Mouse (Mus musculus): Measurements from ENCODE around the gene Eid2. TPM values are rescaled to one million over a fixed set of nuclear protein-coding genes. Genes with fewer than 3 reads are reported as not detected.

Gene Eid2
- total and polyA plus RNA-seq, 3 experiments = not detected

DNA sequence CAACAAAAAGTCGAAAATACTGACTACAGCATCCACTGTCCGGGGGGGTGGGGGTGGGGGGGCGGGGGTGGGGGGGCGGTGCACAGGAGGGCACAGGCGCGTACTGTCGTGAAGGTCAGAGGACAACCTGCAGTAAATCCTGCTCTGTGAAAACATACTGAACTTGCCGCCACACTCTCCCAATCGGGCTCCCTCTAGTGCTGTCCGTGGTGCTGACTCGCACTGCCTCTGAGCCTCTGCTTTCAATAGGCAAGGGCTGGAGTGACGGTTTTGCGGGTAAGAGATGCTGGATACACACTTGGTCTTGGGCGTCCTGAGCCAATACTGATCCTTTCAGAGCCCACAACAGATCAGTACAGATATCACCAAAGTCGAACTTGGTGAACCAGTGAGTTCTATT is 3.9 kb upstream of the Eid2 start:
- H3K27me3 ChIP-seq (replicated peaks) = peaks cover 13% of the 10 kb centered on the region
- no peaks in the 10 kb centered on the region for H3K79me2 ChIP-seq (replicated peaks; ENCODE audit: control insufficient read depth, extremely low read depth, insufficient read depth, poor library complexity, severe bottlenecking)
- no peak overlapping the region for H3K4me3 ChIP-seq (replicated peaks in 1 of 3; ENCODE audit: low read depth in 2 of 3, low read length in 2 of 3, poor library complexity in 1 of 3)
- no peak overlapping the region for H3K4me2 ChIP-seq (ENCODE audit: insufficient read depth, low read depth, poor library complexity, severe bottlenecking)
- H3K9me3 ChIP-seq (replicated peaks; ENCODE audit: low read length) = peaks cover 10% of the 10 kb centered on the region
- H3K36me3 ChIP-seq (replicated peaks in 1 of 2; ENCODE audit: control insufficient read depth in 1 of 2, insufficient read depth in 1 of 2, low read length in 1 of 2) = no peaks in the 10 kb centered on the region
- in situ Hi-C loops (cut with MboI; ENCODE audit: low pct_ligation_motif_present, low pct_unique_long_range_greater_than_20kb, low sequenced_read_pairs) (no loop called here), dilution Hi-C loops (cut with MboI; ENCODE audit: extremely low pct_ligation_motif_present, extremely low pct_unique_long_range_greater_than_20kb, low sequenced_read_pairs) (no loop called here)
- peak; percentile 53 for DNase-seq (ENCODE audit: extremely low read depth)
- H3K4me1 ChIP-seq (ENCODE audit: control insufficient read depth in 1 of 2, insufficient read depth in 2 of 2) = no peaks in the 10 kb centered on the region
- TF ChIP-seq MXI1 (IDR thresholded peaks at IDR 0.05; ENCODE audit: low read depth, low read length) (peak; percentile 34; the same call in 1 of the 2 replicates), USF2 (conservative IDR thresholded peaks at IDR 0.05; ENCODE audit: low read depth, low read length) (no peak), SIN3A (IDR thresholded peaks at IDR 0.05; ENCODE audit: low read length) (peak; percentile 53; the same call in 1 of the 2 replicates)
- no peak overlapping the region for H3K27ac ChIP-seq (ENCODE audit: insufficient read depth, low read depth)
- H3K9ac ChIP-seq (ENCODE audit: insufficient read depth, low read depth) = no peak overlapping the region

GRCm38 (mm10) chr7:28265391-28265790 is 2.3 kb upstream of the Eid2 start:
- DNase-seq (ENCODE audit: extremely low read depth) = no peak
- in situ Hi-C loops (cut with MboI; ENCODE audit: low pct_ligation_motif_present, low pct_unique_long_range_greater_than_20kb, low sequenced_read_pairs) (no loop called here), dilution Hi-C loops (cut with MboI; ENCODE audit: extremely low pct_ligation_motif_present, extremely low pct_unique_long_range_greater_than_20kb, low sequenced_read_pairs) (no loop called here)
- H3K27ac ChIP-seq (ENCODE audit: insufficient read depth, low read depth) = no peak overlapping the region
- no peaks in the 10 kb centered on the region for H3K79me2 ChIP-seq (replicated peaks; ENCODE audit: control insufficient read depth, extremely low read depth, insufficient read depth, poor library complexity, severe bottlenecking)
- H3K4me1 ChIP-seq (ENCODE audit: control insufficient read depth in 1 of 2, insufficient read depth in 2 of 2) = no peaks in the 10 kb centered on the region
- peaks cover 13% of the 10 kb centered on the region for H3K9me3 ChIP-seq (replicated peaks; ENCODE audit: low read length)
- TF ChIP-seq ETS1 (conservative IDR thresholded peaks at IDR 0.05; ENCODE audit: low read depth, low read length) (no peak), MAX (IDR thresholded peaks at IDR 0.05; ENCODE audit: low read length) (no peak), CHD2 (IDR thresholded peaks at IDR 0.05; ENCODE audit: low read length) (no peak), MAZ (IDR thresholded peaks at IDR 0.05; ENCODE audit: low read depth, low read length) (no peak), HCFC1 (IDR thresholded peaks at IDR 0.05; ENCODE audit: low read depth, low read length) (no peak)
- H3K4me2 ChIP-seq (ENCODE audit: insufficient read depth, low read depth, poor library complexity, severe bottlenecking) = no peak overlapping the region
- H3K4me3 ChIP-seq (replicated peaks in 1 of 3; ENCODE audit: low read depth in 2 of 3, low read length in 2 of 3, poor library complexity in 1 of 3) = no peak overlapping the region
- H3K36me3 ChIP-seq (replicated peaks in 1 of 2; ENCODE audit: control insufficient read depth in 1 of 2, insufficient read depth in 1 of 2, low read length in 1 of 2) = no peaks in the 10 kb centered on the region
- peaks cover 13% of the 10 kb centered on the region for H3K27me3 ChIP-seq (replicated peaks)
- H3K9ac ChIP-seq (ENCODE audit: insufficient read depth, low read depth) = no peak overlapping the region

- in situ Hi-C loops (cut with MboI; ENCODE audit: low pct_ligation_motif_present, low pct_unique_long_range_greater_than_20kb, low sequenced_read_pairs) (no loop called here), dilution Hi-C loops (cut with MboI; ENCODE audit: extremely low pct_ligation_motif_present, extremely low pct_unique_long_range_greater_than_20kb, low sequenced_read_pairs) (no loop called here)
- Histone ChIP-seq H3K36me3 (replicated peaks in 1 of 2; ENCODE audit: control insufficient read depth in 1 of 2, insufficient read depth in 1 of 2, low read length in 1 of 2) (no peaks in the 10 kb centered on the region), H3K27me3 (replicated peaks) (peaks cover 9% of the 10 kb centered on the region), H3K4me2 (ENCODE audit: insufficient read depth, low read depth, poor library complexity, severe bottlenecking) (no peak overlapping the region), H3K79me2 (replicated peaks; ENCODE audit: control insufficient read depth, extremely low read depth, insufficient read depth, poor library complexity, severe bottlenecking) (no peaks in the 10 kb centered on the region), H3K4me1 (ENCODE audit: control insufficient read depth in 1 of 2, insufficient read depth in 2 of 2) (no peaks in the 10 kb centered on the region), H3K4me3 (replicated peaks in 1 of 3; ENCODE audit: low read depth in 2 of 3, low read length in 2 of 3, poor library complexity in 1 of 3) (no peak overlapping the region), H3K9me3 (replicated peaks; ENCODE audit: low read length) (peaks cover 18% of the 10 kb centered on the region), H3K27ac (ENCODE audit: insufficient read depth, low read depth) (no peak overlapping the region), H3K9ac (ENCODE audit: insufficient read depth, low read depth) (no peak overlapping the region)
- DNase-seq (ENCODE audit: extremely low read depth) = no peak
- TF ChIP-seq MEF2A (IDR thresholded peaks at IDR 0.05; ENCODE audit: borderline replicate concordance, low read depth, low read length) (no peak), RAD21 (IDR thresholded peaks at IDR 0.05; ENCODE audit: low read depth, low read length) (no peak), UBTF (IDR thresholded peaks at IDR 0.05; ENCODE audit: low read depth, low read length) (no peak), ETS1 (conservative IDR thresholded peaks at IDR 0.05; ENCODE audit: low read depth, low read length) (no peak), ZNF384 (IDR thresholded peaks at IDR 0.05; ENCODE audit: low read depth, low read length) (no peak), EP300 (IDR thresholded peaks at IDR 0.05; ENCODE audit: low read length) (no peak), TBP (conservative IDR thresholded peaks at IDR 0.05; ENCODE audit: low read depth, low read length) (no peak), TCF12 (IDR thresholded peaks at IDR 0.05; ENCODE audit: low read depth, low read length) (no peak), SMC3 (IDR thresholded peaks at IDR 0.05; ENCODE audit: low read depth, low read length) (no peak), BHLHE40 (IDR thresholded peaks at IDR 0.05; ENCODE audit: low read depth, low read length) (no peak), MAX (IDR thresholded peaks at IDR 0.05; ENCODE audit: low read length) (no peak), ZKSCAN1 (IDR thresholded peaks at IDR 0.05; ENCODE audit: borderline replicate concordance, low read depth, low read length) (no peak), KAT2A (IDR thresholded peaks at IDR 0.05; ENCODE audit: insufficient replicate concordance, low read length) (no peak)
Measured at GRCm38 (mm10) chr7:28268042-28268531, 406 bp downstream of the Eid2 start.

Measured in CH12.LX (cell line).